Mouse (Mus musculus): ENCODE results near the gene Lpp.

- TF ChIP-seq USF2 (IDR thresholded peaks at IDR 0.05; ENCODE audit: borderline replicate concordance in 1 of 2, insufficient read depth in 1 of 2, low read depth in 1 of 2, low read length in 2 of 2) (no peak), CHD1 (IDR thresholded peaks at IDR 0.05; ENCODE audit: low read depth, low read length) (no peak), MXI1 (IDR thresholded peaks at IDR 0.05; ENCODE audit: low read depth, low read length) (no peak), TCF12 (IDR thresholded peaks at IDR 0.05; ENCODE audit: low read depth, low read length) (no peak), MAZ (IDR thresholded peaks at IDR 0.05; ENCODE audit: low read depth, low read length) (no peak), CTCF (IDR thresholded peaks at IDR 0.05 in 2 of 3, conservative IDR thresholded peaks at IDR 0.05 in 1 of 3; ENCODE audit: control insufficient read depth in 1 of 3, insufficient read depth in 1 of 3, low read depth in 2 of 3, low read length in 3 of 3, poor library complexity in 1 of 3, severe bottlenecking in 1 of 3) (no peak), TAL1 (IDR thresholded peaks at IDR 0.05; ENCODE audit: low read length) (no peak), POLR2A (IDR thresholded peaks at IDR 0.05; ENCODE audit: control insufficient read depth in 1 of 2, insufficient read depth in 1 of 2, low read depth in 1 of 2, low read length in 2 of 2, poor library complexity in 1 of 2) (no peak)
These were observed 423.3 kb downstream of the Lpp start for GRCm38 (mm10) chr16:24816621-24817020.
